Mouse (Mus musculus) liver, embryonic 14.5 days (tissue): ENCODE measurements at regions not wholly inside any gene's neighbourhood (a gene's known extent, or its start where the extent isn't known, plus 50 kb on each side); places are given as distances from the start of the nearest gene placed in this dataset.

ENCODE experiments used
- CTCF ChIP-seq: IDR thresholded peaks from 2 replicates; pipeline ENCODE4 v1.5.1; 2016; ENCODE audit warnings: antibody characterized with exemption, low read depth, control low read depth
- EP300 ChIP-seq: IDR thresholded peaks from 2 replicates; pipeline ENCODE4 v1.6.1; 2016; ENCODE audit warnings: antibody characterized with exemption, low read depth

GRCm38 (mm10) chr5:39138375-39138774 is 261.8 kb upstream of the Clnk start:
- TF ChIP-seq CTCF (no peak), EP300 (no peak)
